Mouse (Mus musculus) embryonic facial prominence, embryonic 14.5 days (tissue): ENCODE measurements at regions not wholly inside any gene's neighbourhood (a gene's known extent, or its start where the extent isn't known, plus 50 kb on each side); places are given as distances from the start of the nearest gene placed in this dataset.

Experiments
- ATAC-seq: fragments of 200-750 bp; cut with Nextera tagmentation; 2 replicates; pipeline ENCODE4 v1.8.0; 2017; ENCODE audit warnings: low read depth, moderate number of reproducible peaks, moderate TSS enrichment
- DNase-seq: peaks from one replicate; pipeline ENCODE4 v3.0.0-alpha.2; 2015; ENCODE audit warnings: low spot score
- H3K27ac ChIP-seq: fragments of 300-500 bp; sonication (generic); replicated peaks from 2 replicates; pipeline ENCODE4 v1.5.1; 2014; ENCODE audit warnings: low read depth, mild to moderate bottlenecking, low read length, moderate library complexity
- H3K27me3 ChIP-seq: fragments of 300-500 bp; sonication (generic); replicated peaks from 2 replicates; pipeline ENCODE4 v1.6.1; 2014; ENCODE audit warnings: low read length; ENCODE audit not compliant: control insufficient read depth, insufficient read depth
- H3K36me3 ChIP-seq: fragments of 300-500 bp; sonication (generic); 2 replicates; pipeline ENCODE4 v1.6.1; 2014; ENCODE audit warnings: low read length, mixed read lengths; ENCODE audit not compliant: control insufficient read depth, insufficient read depth
- H3K4me1 ChIP-seq: fragments of 300-500 bp; sonication (generic); 2 replicates; pipeline ENCODE4 v1.6.1; 2014; ENCODE audit warnings: antibody characterized with exemption, low read length; ENCODE audit not compliant: control insufficient read depth, insufficient read depth
- H3K4me2 ChIP-seq: fragments of 300-500 bp; sonication (generic); 2 replicates; pipeline ENCODE4 v1.6.1; 2014; ENCODE audit warnings: low read depth, mild to moderate bottlenecking, low read length, moderate library complexity, mixed read lengths
- H3K4me3 ChIP-seq: fragments of 300-500 bp; sonication (generic); 2 replicates; pipeline ENCODE4 v1.5.1; 2014; ENCODE audit warnings: low read depth, mild to moderate bottlenecking, low read length
- H3K9ac ChIP-seq: fragments of 300-500 bp; sonication (generic); 2 replicates; pipeline ENCODE4 v1.6.1; 2014; ENCODE audit warnings: low read depth, mild to moderate bottlenecking, low read length, moderate library complexity, mixed read lengths
- H3K9me3 ChIP-seq: fragments of 300-500 bp; sonication (generic); 2 replicates; pipeline ENCODE4 v1.6.1; 2016; ENCODE audit warnings: low read length; ENCODE audit not compliant: control insufficient read depth
- WGBS: fragments of 180-500 bp; shearing (Covaris S2); extraction: QIAGEN DNeasy Blood & Tissue Kit; methylation state at CpG from one replicate; pipeline ENCODE4 v1.1.7; 2014; 5-methylcytosine and 5-hydroxymethylcytosine counted together

DNA sequence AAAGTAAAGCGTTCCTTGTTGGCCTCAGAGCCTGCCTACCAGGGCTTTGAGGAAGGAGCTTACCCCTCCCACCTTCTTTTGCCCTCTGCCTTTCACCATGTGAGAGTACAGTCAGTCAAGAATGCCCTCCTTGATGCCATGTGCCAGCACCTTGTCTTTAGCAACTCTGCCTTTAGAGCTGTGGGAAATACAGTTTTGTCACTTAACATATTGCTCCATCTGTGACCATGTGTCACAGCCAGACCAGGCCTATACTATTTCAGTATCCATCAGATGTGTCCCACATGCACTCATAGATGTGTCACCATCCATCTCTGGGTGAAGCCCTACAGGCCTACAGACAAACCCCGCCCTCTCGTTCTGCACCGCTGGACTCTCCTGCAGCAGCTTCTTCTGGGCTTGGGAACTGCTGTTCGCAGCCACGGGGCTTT is 355.9 kb downstream of the Agtpbp1 start:
- Histone ChIP-seq H3K27ac (no peak overlapping the region), H3K4me3 (no peak overlapping the region), H3K9me3 (no peaks in the 10 kb centered on the region), H3K4me1 (peaks cover 6% of the 10 kb centered on the region), H3K27me3 (no peaks in the 10 kb centered on the region), H3K4me2 (no peak overlapping the region), H3K36me3 (no peaks in the 10 kb centered on the region), H3K9ac (no peak overlapping the region)
- no peak for DNase-seq
- WGBS, result 87% methylated on average over 6 of the region's 6 CpGs
- ATAC-seq, result no peak

- H3K4me3 ChIP-seq, result no peak overlapping the region
- no peaks in the 10 kb centered on the region for H3K27me3 ChIP-seq
- H3K36me3 ChIP-seq, result no peaks in the 10 kb centered on the region
- no peak overlapping the region for H3K4me2 ChIP-seq
- WGBS, result 55% methylated on average over 12 of the region's 12 CpGs
- H3K27ac ChIP-seq, result no peak overlapping the region
- H3K4me1 ChIP-seq, result peaks cover 6% of the 10 kb centered on the region
- ATAC-seq, result peak; percentile 78
- DNase-seq, result peak; percentile 52
- H3K9ac ChIP-seq, result no peak overlapping the region
- H3K9me3 ChIP-seq, result no peaks in the 10 kb centered on the region
These were observed 356.8 kb downstream of the Agtpbp1 start for GRCm38 (mm10) chr13:59228059-59228830.

DNA sequence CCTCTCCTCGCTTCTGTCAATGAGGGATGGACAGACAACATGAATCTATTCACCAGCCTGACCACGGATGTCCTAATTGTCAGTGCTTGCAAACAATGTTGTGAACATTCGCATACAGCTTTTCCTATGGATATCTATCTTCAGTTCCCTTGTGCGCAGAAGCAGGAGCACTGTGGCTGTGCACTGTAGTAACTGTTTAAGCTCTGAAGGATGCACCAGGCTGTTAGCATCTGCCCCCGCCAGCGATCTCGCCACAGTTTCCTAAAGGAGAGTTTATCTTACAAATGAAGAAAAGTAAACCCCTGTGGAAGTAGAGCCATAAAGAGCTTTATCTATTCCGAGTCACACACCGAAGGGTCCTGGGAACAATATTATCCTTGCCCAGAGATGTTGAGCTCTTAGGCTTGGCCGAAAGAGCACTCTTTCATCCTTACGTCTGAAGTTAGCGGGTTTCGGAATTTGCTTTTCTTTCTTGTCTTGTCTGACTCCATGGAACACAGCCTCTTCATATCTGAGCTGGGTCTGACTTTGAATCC is 357.4 kb downstream of the Agtpbp1 start:
- 86% methylated on average over 13 of the region's 13 CpGs for WGBS
- Histone ChIP-seq H3K27me3 (no peaks in the 10 kb centered on the region), H3K9ac (no peak overlapping the region), H3K4me3 (no peak overlapping the region), H3K4me1 (peaks cover 6% of the 10 kb centered on the region), H3K36me3 (no peaks in the 10 kb centered on the region), H3K9me3 (no peaks in the 10 kb centered on the region), H3K4me2 (no peak overlapping the region), H3K27ac (no peak overlapping the region)
- ATAC-seq (no peak), DNase-seq (no peak)

DNA sequence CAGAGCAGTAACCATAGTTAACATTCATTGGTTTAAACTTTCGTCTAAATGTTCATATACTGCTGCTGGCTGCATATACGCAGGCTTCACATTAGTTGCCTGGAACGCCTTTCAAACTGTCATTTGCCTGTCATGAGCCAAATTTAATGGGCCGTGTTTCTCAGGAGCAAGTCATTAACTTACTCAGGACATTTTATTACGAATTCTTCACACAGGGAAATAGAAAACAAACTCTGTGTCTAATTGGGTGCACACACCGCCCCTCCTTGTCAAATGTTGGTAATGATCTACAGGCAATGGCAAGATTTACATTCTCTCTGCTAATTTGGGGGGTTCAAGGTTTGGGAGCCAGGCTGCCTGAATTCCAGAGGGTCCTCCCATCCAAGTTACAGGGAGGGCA is 364.4 kb downstream of the Agtpbp1 start:
- ATAC-seq (no peak), DNase-seq (no peak)
- H3K27me3 ChIP-seq, result no peaks in the 10 kb centered on the region
- H3K4me1 ChIP-seq, result no peaks in the 10 kb centered on the region
- H3K4me2 ChIP-seq, result no peak overlapping the region
- no peak overlapping the region for H3K27ac ChIP-seq
- H3K9ac ChIP-seq, result no peak overlapping the region
- H3K36me3 ChIP-seq, result no peaks in the 10 kb centered on the region
- H3K4me3 ChIP-seq, result no peak overlapping the region
- 62% methylated on average over 6 of the region's 6 CpGs for WGBS
- H3K9me3 ChIP-seq, result no peaks in the 10 kb centered on the region

DNA sequence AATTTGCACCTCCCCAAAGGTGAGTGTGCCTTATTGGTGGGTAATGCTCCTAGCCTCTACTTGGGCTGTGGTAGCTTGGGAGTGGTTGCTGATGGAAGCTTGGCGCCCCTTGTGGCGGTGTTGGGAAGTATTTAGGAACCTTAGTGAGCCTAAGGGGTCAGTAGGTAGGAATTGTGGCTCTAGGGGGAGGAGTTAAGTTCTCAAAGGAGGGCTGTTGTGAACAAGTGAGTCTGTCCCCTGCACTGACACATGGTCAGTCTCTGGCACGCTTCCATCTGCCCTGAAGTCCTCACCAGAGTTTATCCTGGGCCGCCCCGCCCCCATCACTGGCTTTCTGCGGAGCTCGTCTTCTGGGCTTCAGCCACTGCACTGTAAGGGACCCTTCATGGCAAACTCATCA is 364.9 kb downstream of the Agtpbp1 start:
- ATAC-seq (no peak), DNase-seq (no peak)

DNA sequence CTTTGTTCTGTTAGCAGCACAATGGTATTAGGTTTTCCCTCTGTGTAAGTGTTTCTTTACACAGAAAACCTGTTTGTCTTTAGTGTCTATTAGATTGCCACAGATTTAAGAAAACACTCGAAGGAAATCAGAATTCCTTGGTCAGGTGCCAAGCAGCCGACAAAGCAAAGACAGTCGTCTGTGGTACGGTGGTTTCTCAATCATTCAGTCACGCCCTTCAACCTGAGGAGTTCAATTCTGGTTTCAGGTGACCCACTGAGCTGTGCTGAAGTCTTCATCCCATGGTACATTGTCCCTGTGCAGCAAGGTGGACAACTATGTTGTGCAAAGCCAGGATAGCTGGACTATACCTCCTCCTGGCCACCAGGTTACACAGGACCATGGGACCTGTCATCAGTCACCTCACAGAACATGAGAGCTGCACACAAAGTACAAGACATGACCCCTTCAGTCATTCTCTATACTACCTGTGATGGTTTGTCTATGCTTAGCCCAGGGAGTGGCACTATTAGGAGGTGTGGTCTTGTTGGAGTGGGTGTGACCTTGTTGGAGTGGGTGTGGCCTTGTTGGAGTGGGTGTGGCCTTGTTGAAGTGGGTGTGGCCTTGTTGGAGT is 368.2 kb downstream of the Agtpbp1 start:
- H3K4me2 ChIP-seq, result no peak overlapping the region
- no peaks in the 10 kb centered on the region for H3K27me3 ChIP-seq
- ATAC-seq (no peak), DNase-seq (peak; percentile 42)
- no peak overlapping the region for H3K9ac ChIP-seq
- WGBS, result 37% methylated on average over 5 of the region's 5 CpGs
- H3K27ac ChIP-seq, result no peak overlapping the region
- H3K9me3 ChIP-seq, result no peaks in the 10 kb centered on the region
- H3K36me3 ChIP-seq, result no peaks in the 10 kb centered on the region
- H3K4me1 ChIP-seq, result no peaks in the 10 kb centered on the region
- no peak overlapping the region for H3K4me3 ChIP-seq

More for the DNA sequence above, 364.9 kb downstream of the Agtpbp1 start:
- Histone ChIP-seq H3K4me1 (no peaks in the 10 kb centered on the region), H3K9me3 (no peaks in the 10 kb centered on the region), H3K36me3 (no peaks in the 10 kb centered on the region), H3K27me3 (no peaks in the 10 kb centered on the region), H3K4me2 (no peak overlapping the region), H3K9ac (no peak overlapping the region), H3K27ac (no peak overlapping the region), H3K4me3 (no peak overlapping the region)
- 24% methylated on average over 7 of the region's 7 CpGs for WGBS

GRCm38 (mm10) chr13:59212296-59212701 is 372.7 kb downstream of the Agtpbp1 start:
- no peaks in the 10 kb centered on the region for H3K4me1 ChIP-seq
- ATAC-seq, result no peak
- H3K27ac ChIP-seq, result no peak overlapping the region
- no peak overlapping the region for H3K4me3 ChIP-seq
- no peak overlapping the region for H3K9ac ChIP-seq
- no peaks in the 10 kb centered on the region for H3K27me3 ChIP-seq
- no peaks in the 10 kb centered on the region for H3K9me3 ChIP-seq
- H3K36me3 ChIP-seq, result no peaks in the 10 kb centered on the region
- WGBS, result 79% methylated on average over 15 of the region's 15 CpGs
- DNase-seq, result no peak
- no peak overlapping the region for H3K4me2 ChIP-seq

DNA sequence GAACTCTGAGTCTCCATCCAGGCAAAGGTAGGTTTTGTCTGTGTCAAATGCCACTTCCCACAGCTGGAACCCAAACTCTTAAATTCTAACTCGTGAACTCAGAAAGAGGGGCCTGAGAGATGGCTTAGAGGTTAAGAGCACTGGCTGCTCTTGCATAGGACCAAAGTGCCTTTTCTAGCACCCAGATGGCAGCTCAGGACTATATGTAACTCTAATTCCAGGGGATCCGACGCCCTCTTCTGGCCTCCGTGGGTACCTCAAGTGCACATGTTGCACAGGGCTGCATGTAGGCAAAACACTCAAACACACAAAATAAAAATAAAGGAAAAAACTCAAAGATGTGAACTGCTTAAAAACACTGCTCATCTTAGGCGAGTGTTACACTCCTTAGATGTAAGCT is 374.2 kb downstream of the Agtpbp1 start:
- Histone ChIP-seq H3K36me3 (no peaks in the 10 kb centered on the region), H3K27ac (no peak overlapping the region), H3K27me3 (no peaks in the 10 kb centered on the region), H3K9me3 (no peaks in the 10 kb centered on the region), H3K4me2 (no peak overlapping the region), H3K9ac (no peak overlapping the region), H3K4me1 (no peaks in the 10 kb centered on the region), H3K4me3 (no peak overlapping the region)
- ATAC-seq (no peak), DNase-seq (no peak)
- WGBS, result 57% methylated on average over 5 of the region's 5 CpGs
